Mouse (Mus musculus) central nervous system, embryonic 11.5 days (tissue): ENCODE measurements around the gene Vwa2. TPM values are rescaled to one million over a fixed set of nuclear protein-coding genes. Genes with fewer than 3 reads are reported as not detected.

ENCODE experiments used
- polyA plus RNA-seq: library from polyadenylated mRNA; depleted of rRNA; stranded (reverse); fragments of >200 nt; gene quantifications from 2 replicates; pipeline ENCODE4 v1.2.3, GENCODE M21; 2012; rRNA removed

Vwa2 gene
- polyA plus RNA-seq = 1.1 and 2.4 TPM in 2 replicates

DNA sequence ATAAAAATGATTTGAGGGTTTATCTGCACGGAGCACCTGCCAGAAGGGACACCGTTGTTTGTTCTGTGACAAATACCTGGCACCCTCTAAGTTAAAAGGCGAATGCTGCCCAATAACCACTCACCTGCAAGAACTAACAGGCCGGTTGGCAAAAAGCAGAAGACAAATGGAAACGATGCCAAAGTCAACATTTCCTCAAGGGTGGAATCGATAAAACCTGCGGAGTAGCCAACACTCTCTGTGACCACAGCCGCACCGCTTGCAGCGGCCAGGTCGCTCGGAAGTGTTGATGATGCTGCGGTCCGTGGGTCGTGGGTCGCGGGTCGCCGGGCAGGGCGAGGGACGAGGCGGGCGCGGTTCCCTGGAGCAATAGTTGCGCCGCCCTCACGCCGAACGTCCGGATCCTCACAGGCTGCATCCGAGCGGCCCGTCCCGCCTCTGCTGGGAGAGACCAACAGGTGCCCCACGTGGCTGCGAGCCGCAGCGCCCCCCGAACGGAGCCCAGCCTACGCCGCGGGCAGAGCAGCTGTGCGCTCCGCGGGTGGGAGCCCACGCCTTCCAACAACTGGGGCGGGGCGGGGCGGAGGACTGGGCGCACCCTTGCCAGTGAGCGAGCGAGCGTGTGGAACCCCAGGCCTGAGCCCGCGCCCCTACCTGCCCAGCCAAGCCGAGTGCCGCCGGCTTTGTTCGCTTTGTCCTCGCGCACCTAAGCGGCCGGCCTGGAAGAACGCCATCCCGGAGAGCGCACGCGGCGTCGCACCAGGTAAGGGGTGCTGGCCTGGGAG, at the start of gene Vwa2:
Gene Vwa2, plus strand, starts transcription at position 434 of the 785 bp plus-strand sequence.

DNA sequence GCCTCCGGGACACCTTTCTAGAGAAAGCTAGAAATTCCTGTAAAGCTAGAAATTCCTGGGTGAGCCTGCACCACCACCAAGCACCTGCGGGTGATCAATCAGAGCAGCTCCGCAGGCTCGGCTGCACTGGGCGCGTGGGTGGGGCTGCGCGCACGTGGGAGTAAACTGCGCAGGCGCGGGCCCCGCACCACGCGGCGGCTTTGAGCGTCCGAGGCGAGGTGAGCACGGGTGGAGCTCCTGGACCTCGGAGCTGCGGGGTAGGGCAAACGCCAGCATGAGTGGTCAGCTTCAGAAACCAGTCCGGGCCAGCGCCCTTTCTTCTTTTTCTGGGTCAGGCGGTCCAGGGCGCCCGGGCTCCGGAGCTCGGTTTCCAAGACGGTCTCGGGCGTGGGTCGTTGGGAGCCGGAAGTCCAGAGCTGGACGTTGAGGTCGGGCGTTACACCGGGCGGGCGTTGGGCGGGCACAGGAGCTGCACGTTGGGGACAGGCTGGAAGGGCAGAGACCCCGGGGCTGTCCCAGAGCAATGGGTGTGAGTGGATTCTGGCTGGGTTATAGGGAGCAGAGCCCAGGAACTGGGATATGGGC, 47.9 kb upstream of the Vwa2 start, which contains the start of gene Tdrd1:
Gene Tdrd1, plus strand, starts transcription at position 163 of the 585 bp plus-strand sequence.

Other genes starting within 250 kb of the Vwa2 start
- gene Adrb1, start 152.1 kb upstream of the Vwa2 start, polyA plus RNA-seq = 0.47 and 0.48 TPM in 2 replicates
- 16.3 and 17.8 TPM in 2 replicates for gene Ccdc186, start 52.1 kb upstream of the Vwa2 start, polyA plus RNA-seq
- gene Tdrd1, start 48.0 kb upstream of the Vwa2 start, polyA plus RNA-seq = 0.36 and 0.94 TPM in 2 replicates
- 3.6 and 4.7 TPM in 2 replicates for gene Afap1l2, start 134.0 kb downstream of the Vwa2 start, polyA plus RNA-seq